Mouse (Mus musculus) liver, embryonic 16.5 days (tissue): Measurements from ENCODE around the gene D8Ertd738e. TPM values are rescaled to one million over a fixed set of nuclear protein-coding genes. Genes with fewer than 3 reads are reported as not detected.
A peak's percentile ranks its signal among the peaks of the same experiment; 100 is the strongest.

Experiments used
- ATAC-seq: fragments of 200-750 bp; cut with Nextera tagmentation; 2 replicates; pipeline ENCODE4 v1.8.0; 2017; ENCODE audit warnings: low read depth, mild to moderate bottlenecking, moderate number of reproducible peaks, moderate library complexity
- H3K27ac ChIP-seq: fragments of 300-500 bp; sonication (generic); 2 replicates; pipeline ENCODE4 v1.5.1; 2014; ENCODE audit warnings: mild to moderate bottlenecking, low read length
- H3K27me3 ChIP-seq: fragments of 300-500 bp; sonication (generic); 2 replicates; pipeline ENCODE4 v1.6.1; 2014; ENCODE audit warnings: low read depth, low read length, mixed read lengths; ENCODE audit not compliant: control insufficient read depth, insufficient read depth
- H3K36me3 ChIP-seq: fragments of 300-500 bp; sonication (generic); 2 replicates; pipeline ENCODE4 v1.6.1; 2014; ENCODE audit warnings: mild to moderate bottlenecking; ENCODE audit not compliant: control insufficient read depth, insufficient read depth
- H3K4me1 ChIP-seq: fragments of 300-500 bp; sonication (generic); 2 replicates; pipeline ENCODE4 v1.6.1; 2014; ENCODE audit warnings: low read depth, low read length, mixed read lengths; ENCODE audit not compliant: control insufficient read depth
- H3K4me2 ChIP-seq: fragments of 300-500 bp; sonication (generic); 2 replicates; pipeline ENCODE4 v1.6.1; 2014; ENCODE audit warnings: low read depth, low read length, mixed read lengths
- H3K4me3 ChIP-seq: fragments of 300-500 bp; sonication (generic); 2 replicates; pipeline ENCODE4 v1.5.1; 2014; ENCODE audit warnings: low read depth, mild to moderate bottlenecking, low read length
- H3K9ac ChIP-seq: fragments of 300-500 bp; sonication (generic); 2 replicates; pipeline ENCODE4 v1.6.1; 2014; ENCODE audit warnings: low read depth, low read length
- H3K9me3 ChIP-seq: fragments of 300-500 bp; sonication (generic); replicated peaks from 2 replicates; pipeline ENCODE4 v1.6.1; 2016; ENCODE audit warnings: low read length; ENCODE audit not compliant: control insufficient read depth
- WGBS: fragments of 180-500 bp; shearing (Covaris S2); extraction: QIAGEN DNeasy Blood & Tissue Kit; methylation state at CpG from one replicate; pipeline ENCODE4 v1.1.7; 2014; ENCODE audit not compliant: insufficient replicate concordance; 5-methylcytosine and 5-hydroxymethylcytosine counted together
- polyA plus RNA-seq: library from polyadenylated mRNA; unstranded; fragments of >200 nt; fragmentation: Nextera tagmentation; extraction: Ambion mirVana; gene quantifications from 2 replicates; pipeline ENCODE4 v1.2.1, GENCODE M21; 2015

Gene D8Ertd738e
- polyA plus RNA-seq, 1 experiment from 2014 or later: 175 TPM

DNA sequence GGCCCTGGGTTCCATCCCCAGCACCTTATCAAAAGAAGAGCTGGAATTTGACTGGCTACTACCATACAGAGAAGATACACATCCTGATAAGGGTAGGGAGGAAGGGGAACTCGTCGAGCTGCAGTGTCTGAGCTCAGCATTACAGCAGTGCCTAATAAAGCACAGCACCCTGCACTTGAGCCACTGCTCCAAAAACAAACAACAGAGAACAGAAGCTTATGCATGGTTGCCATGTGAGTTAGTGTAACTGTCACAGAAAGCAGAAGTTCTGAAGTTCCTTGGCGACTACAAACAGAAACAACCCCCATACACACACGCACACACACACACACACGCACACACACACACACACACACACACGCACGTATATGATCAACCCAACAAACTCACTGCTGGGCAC is 29.4 kb downstream of the D8Ertd738e start:
- Histone ChIP-seq H3K36me3 (0 out of 2 replicates have a peak, but pooled peaks cover 2% of the 10 kb centered on the region), H3K4me2 (no peak overlapping the region), H3K27me3 (no peaks in the 10 kb centered on the region), H3K9ac (no peak overlapping the region), H3K4me1 (peaks cover 5% of the 10 kb centered on the region), H3K27ac (no peak overlapping the region), H3K9me3 (no peaks in the 10 kb centered on the region), H3K4me3 (no peak overlapping the region)
- ATAC-seq: 0 out of 2 replicates have a peak, but pooled peaks have one; percentile 22
- WGBS: 37% methylated on average over 7 of the region's 7 CpGs

- H3K4me3 ChIP-seq: no peak overlapping the region
- H3K4me1 ChIP-seq: peaks cover 5% of the 10 kb centered on the region
- WGBS: 77% methylated on average over 5 of the region's 5 CpGs
- no peaks in the 10 kb centered on the region for H3K27me3 ChIP-seq
- H3K27ac ChIP-seq: no peak overlapping the region
- no peak overlapping the region for H3K9ac ChIP-seq
- no peak for ATAC-seq
- H3K9me3 ChIP-seq: no peaks in the 10 kb centered on the region
- H3K36me3 ChIP-seq: 0 out of 2 replicates have a peak, but pooled peaks cover 2% of the 10 kb centered on the region
- H3K4me2 ChIP-seq: no peak overlapping the region
Observed at GRCm38 (mm10) chr8:84218143-84218542, 31.4 kb downstream of the D8Ertd738e start.

- ATAC-seq: no peak
- WGBS: 81% methylated on average over 11 of the region's 11 CpGs
- Histone ChIP-seq H3K4me3 (no peak overlapping the region), H3K9me3 (no peaks in the 10 kb centered on the region), H3K4me2 (no peak overlapping the region), H3K4me1 (no peaks in the 10 kb centered on the region; the same call in 1 of the 2 replicates), H3K36me3 (0 out of 2 replicates have a peak, but pooled peaks cover 2% of the 10 kb centered on the region), H3K9ac (no peak overlapping the region), H3K27ac (no peak overlapping the region), H3K27me3 (no peaks in the 10 kb centered on the region)
Observed at GRCm38 (mm10) chr8:84217206-84217605, 32.3 kb downstream of the D8Ertd738e start.

- H3K4me2 ChIP-seq: no peak overlapping the region
- peaks cover 3% of the 10 kb centered on the region for H3K4me1 ChIP-seq
- H3K4me3 ChIP-seq: no peak overlapping the region
- no peak overlapping the region for H3K27ac ChIP-seq
- H3K27me3 ChIP-seq: no peaks in the 10 kb centered on the region
- H3K9ac ChIP-seq: no peak overlapping the region
- no peak for ATAC-seq
- H3K36me3 ChIP-seq: 0 out of 2 replicates have a peak, but pooled peaks cover 2% of the 10 kb centered on the region
- WGBS: 58% methylated on average over 4 of the region's 4 CpGs
- no peaks in the 10 kb centered on the region for H3K9me3 ChIP-seq
Observed at GRCm38 (mm10) chr8:84213277-84213676, 36.2 kb downstream of the D8Ertd738e start.

DNA sequence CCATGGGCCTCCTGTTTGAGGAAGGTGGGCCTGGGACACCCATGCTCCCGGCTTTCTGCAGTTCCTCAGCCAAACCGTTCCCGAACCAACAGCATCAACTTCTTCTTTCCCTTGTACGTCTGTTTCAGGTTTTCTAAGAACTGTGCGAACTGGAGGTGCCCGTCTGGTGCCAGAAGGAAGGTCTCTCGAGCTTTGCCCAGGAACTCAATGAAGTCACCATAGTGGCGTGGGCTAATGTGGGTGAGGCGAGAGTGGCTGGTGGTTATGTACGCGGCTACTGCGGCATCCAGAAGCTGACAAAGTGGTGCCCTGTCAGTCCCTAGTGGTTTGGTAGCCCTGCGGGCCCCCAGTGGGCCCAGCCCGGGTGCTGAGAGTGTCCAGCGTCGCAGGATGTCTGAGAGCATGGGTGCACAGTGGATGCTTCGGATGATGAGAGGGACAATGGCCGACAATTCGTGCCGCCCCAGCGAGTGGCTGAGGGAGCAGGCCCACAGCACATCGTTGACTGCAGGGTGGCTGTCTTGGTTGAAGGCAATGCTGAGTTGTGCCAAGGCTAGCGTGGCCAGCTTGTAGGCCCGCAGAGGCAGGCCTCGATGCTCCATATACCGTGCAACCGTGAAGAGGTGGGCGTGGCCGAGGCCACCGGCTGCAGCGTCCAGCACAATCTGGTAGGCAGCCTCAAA is 37.5 kb downstream of the D8Ertd738e start:
- no peak for ATAC-seq
- no peak overlapping the region for H3K4me3 ChIP-seq
- 81% methylated on average over 31 of the region's 31 CpGs for WGBS
- H3K9me3 ChIP-seq: no peaks in the 10 kb centered on the region
- H3K4me2 ChIP-seq: no peak overlapping the region
- no peaks in the 10 kb centered on the region for H3K27me3 ChIP-seq
- no peak overlapping the region for H3K27ac ChIP-seq
- H3K36me3 ChIP-seq: 0 out of 2 replicates have a peak, but pooled peaks cover under 1% of the 10 kb centered on the region
- peaks cover 3% of the 10 kb centered on the region for H3K4me1 ChIP-seq
- no peak overlapping the region for H3K9ac ChIP-seq

DNA sequence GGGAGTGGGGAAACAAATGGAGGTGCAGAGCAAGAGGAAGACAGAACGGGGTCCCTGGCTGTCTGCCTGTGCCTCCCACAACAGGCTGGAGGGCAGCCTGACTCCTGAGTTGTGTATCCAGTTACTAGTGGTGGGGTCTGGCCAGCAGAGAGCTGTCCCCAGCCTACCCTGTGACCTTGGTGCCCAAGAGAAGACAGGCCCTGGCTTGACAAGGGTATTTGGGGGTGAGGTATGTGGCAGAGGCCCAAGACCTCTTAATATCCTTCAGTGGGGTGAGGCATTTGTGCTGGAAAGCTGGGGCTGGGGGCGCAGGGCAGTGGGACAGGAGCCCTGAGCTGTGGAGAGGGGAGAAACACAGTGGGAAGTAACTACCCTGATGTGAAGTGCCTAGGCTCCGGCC is 38.3 kb downstream of the D8Ertd738e start:
- ATAC-seq: no peak
- WGBS: 72% methylated on average over 3 of the region's 3 CpGs

DNA sequence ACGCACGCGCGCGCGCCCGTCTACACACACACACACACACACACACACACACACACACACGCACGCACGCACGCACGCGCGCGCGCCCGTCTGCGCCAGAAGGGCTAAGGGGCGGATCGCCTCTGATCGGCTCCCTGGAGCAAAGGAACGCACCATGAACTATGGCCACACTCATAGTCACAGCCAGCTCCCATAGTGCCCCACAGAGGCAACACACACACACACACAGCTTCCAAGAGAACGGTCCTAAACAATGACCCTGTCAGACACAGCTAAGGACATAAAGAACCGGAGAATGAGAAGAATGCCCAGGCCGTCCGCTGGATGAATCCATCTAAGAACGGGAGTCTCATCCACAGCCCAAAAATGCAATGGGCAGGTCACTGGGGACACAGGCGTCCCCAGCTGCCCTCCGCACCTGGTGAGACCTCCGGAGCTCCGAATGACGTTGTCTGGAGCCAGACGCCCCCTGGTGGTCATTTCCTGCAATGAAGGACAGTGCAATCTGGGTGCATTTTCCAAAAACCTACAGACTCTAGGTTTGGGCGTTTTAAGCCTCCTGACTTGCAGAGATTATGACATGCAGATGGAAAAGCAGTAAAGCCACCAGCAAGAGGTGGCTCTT is 39.2 kb downstream of the D8Ertd738e start:
- Histone ChIP-seq H3K4me3 (no peak overlapping the region), H3K9me3 (no peaks in the 10 kb centered on the region), H3K36me3 (no peaks in the 10 kb centered on the region), H3K27me3 (no peaks in the 10 kb centered on the region), H3K27ac (no peak overlapping the region), H3K4me1 (peaks cover 3% of the 10 kb centered on the region), H3K9ac (no peak overlapping the region), H3K4me2 (peak overlapping the region; percentile 34; the same call in 1 of the 2 replicates)
- no peak for ATAC-seq
- WGBS: 58% methylated on average over 34 of the region's 34 CpGs

More for the DNA sequence above, 38.3 kb downstream of the D8Ertd738e start:
- Histone ChIP-seq H3K36me3 (no peaks in the 10 kb centered on the region), H3K9ac (no peak overlapping the region), H3K9me3 (no peaks in the 10 kb centered on the region), H3K27ac (no peak overlapping the region), H3K4me1 (peaks cover 3% of the 10 kb centered on the region), H3K4me3 (no peak overlapping the region), H3K27me3 (no peaks in the 10 kb centered on the region), H3K4me2 (no peak overlapping the region)

GRCm38 (mm10) chr8:84208381-84209380 is 40.8 kb downstream of the D8Ertd738e start:
- H3K27me3 ChIP-seq: no peaks in the 10 kb centered on the region
- peak overlapping the region; percentile 72 for H3K27ac ChIP-seq
- no peak overlapping the region for H3K4me3 ChIP-seq
- no peak overlapping the region; the same call in 1 of the 2 replicates for H3K9ac ChIP-seq
- 41% methylated on average over 17 of the region's 17 CpGs for WGBS
- H3K4me1 ChIP-seq: peaks cover 3% of the 10 kb centered on the region
- no peaks in the 10 kb centered on the region for H3K9me3 ChIP-seq
- no peak for ATAC-seq
- no peaks in the 10 kb centered on the region for H3K36me3 ChIP-seq
- H3K4me2 ChIP-seq: peak overlapping the region; percentile 27; the same call in 1 of the 2 replicates
